Mouse (Mus musculus): Measurements from ENCODE around the gene Stam2.

Gene Stam2

GRCm38 (mm10) chr2:52651547-52651946 is 90.5 kb downstream of the Stam2 start:
- DNase-seq (ENCODE audit: low spot score) = no peak

DNA sequence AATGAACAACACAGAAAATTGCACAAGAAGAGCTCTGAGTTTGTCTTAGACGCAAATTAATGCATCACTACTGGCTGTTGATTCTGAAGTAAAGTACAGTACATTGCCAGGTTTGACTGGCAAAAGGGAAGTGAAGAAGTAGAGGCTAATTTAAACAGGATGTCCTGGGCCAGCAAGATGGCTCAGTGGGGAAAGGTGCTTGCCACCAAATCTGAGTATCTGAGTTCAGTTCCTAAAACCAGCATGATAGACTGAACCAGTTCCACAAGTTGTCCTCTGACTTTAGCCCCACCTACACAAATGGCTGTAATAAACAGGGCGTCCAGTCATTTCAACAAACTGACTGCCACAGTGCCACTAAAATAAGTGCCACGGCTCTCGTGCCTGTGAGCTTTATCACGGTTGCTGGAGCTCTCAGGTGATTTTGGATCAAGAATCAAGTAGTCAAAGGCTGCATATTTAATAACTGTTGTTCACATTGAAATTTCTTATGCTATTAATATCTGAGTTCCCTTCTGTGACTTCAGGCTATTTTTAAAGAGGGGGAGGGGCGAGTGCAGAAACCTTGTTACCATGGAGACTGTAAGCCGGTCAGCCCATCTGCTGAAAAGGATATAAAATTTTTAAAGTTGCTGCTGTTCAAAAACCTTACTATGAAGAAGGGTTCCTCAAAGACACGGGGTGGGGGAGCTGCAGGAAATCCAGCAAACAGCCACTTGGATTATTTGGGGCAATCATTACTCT is 94.7 kb downstream of the Stam2 start:
- DNase-seq (ENCODE audit: low spot score) = no peak

GRCm38 (mm10) chr2:52643657-52644056 is 98.4 kb downstream of the Stam2 start:
- DNase-seq (ENCODE audit: low spot score) = no peak
